Mouse (Mus musculus) right cerebral cortex, postnatal 4 days (tissue): Measurements from ENCODE around the gene Xrcc6.

Experiments used
- DNase-seq: peaks from one replicate; pipeline ENCODE4 v3.0.0-alpha.2; 2022

Gene Xrcc6

GRCm38 (mm10) chr15:82086131-82086530 lies 98.5 kb downstream of the Xrcc6 start:
- no peak for DNase-seq

GRCm38 (mm10) chr15:82087266-82087665 lies 99.6 kb downstream of the Xrcc6 start:
- DNase-seq, result peak; percentile 11
